Mouse (Mus musculus) ES-E14 (cell line): ENCODE results near the gene Nme9.

Source experiments
- CHD2 ChIP-seq: IDR thresholded peaks from 2 replicates; pipeline ENCODE4 v1.6.1; 2014; ENCODE audit warnings: mild to moderate bottlenecking, low read depth, low read length, inconsistent platforms
- HCFC1 ChIP-seq: IDR thresholded peaks from 2 replicates; pipeline ENCODE4 v1.6.1; 2012; ENCODE audit warnings: low read length, inconsistent platforms, borderline replicate concordance; ENCODE audit not compliant: insufficient read depth
- MAFK ChIP-seq: IDR thresholded peaks from 2 replicates; pipeline ENCODE4 v1.6.1; 2014; ENCODE audit warnings: mild to moderate bottlenecking, low read depth, low read length, inconsistent platforms; ENCODE audit not compliant: insufficient read depth
- ZNF384 ChIP-seq: IDR thresholded peaks from 2 replicates; pipeline ENCODE4 v1.6.1; 2012; ENCODE audit warnings: low read depth, low read length, inconsistent platforms

GRCm38 (mm10) chr9:99432478-99432877, 18.8 kb upstream of the Nme9 start:
- TF ChIP-seq HCFC1: no peak
- no peak for TF ChIP-seq MAFK
- no peak for TF ChIP-seq ZNF384
- TF ChIP-seq CHD2: no peak
